Mouse (Mus musculus) CH12.LX (cell line): ENCODE measurements around the gene Asic2.

Experiments used
- CHD2 ChIP-seq: IDR thresholded peaks from 2 replicates; pipeline ENCODE4 v1.6.1; 2011; ENCODE audit warnings: low read length, improper control_type of control experiment
- CTCF ChIP-seq, 2 experiments: IDR thresholded peaks in 1 of 2; conservative IDR thresholded peaks in 1 of 2; 2 replicates each; pipeline ENCODE4 v1.5.1; 2011 to 2012; ENCODE audit warnings: low read depth in 2 of 2, low read length in 2 of 2, improper control_type of control experiment in 1 of 2, inconsistent platforms in 1 of 2, mild to moderate bottlenecking in 1 of 2, moderate library complexity in 1 of 2
- E2F4 ChIP-seq: IDR thresholded peaks from 2 replicates; pipeline ENCODE4 v1.6.1; 2011; ENCODE audit warnings: low read depth, low read length, improper control_type of control experiment; ENCODE audit not compliant: insufficient replicate concordance
- ELF1 ChIP-seq: IDR thresholded peaks from 2 replicates; pipeline ENCODE4 v1.6.1; 2014; ENCODE audit warnings: low read depth, mild to moderate bottlenecking, inconsistent platforms, low read length, improper control_type of control experiment
- EP300 ChIP-seq: IDR thresholded peaks from 2 replicates; pipeline ENCODE4 v1.6.1; 2011; ENCODE audit warnings: low read length, improper control_type of control experiment
- GABPA ChIP-seq: IDR thresholded peaks from 2 replicates; pipeline ENCODE4 v1.6.1; 2012; ENCODE audit warnings: low read depth, low read length, improper control_type of control experiment, inconsistent platforms; ENCODE audit not compliant: insufficient replicate concordance
- HCFC1 ChIP-seq: IDR thresholded peaks from 2 replicates; pipeline ENCODE4 v1.6.1; 2012; ENCODE audit warnings: low read depth, mild to moderate bottlenecking, inconsistent platforms, low read length, improper control_type of control experiment
- MAFK ChIP-seq: IDR thresholded peaks from 2 replicates; pipeline ENCODE4 v1.6.1; 2011; ENCODE audit warnings: low read length, improper control_type of control experiment; ENCODE audit not compliant: insufficient replicate concordance
- MXI1 ChIP-seq: IDR thresholded peaks from 2 replicates; pipeline ENCODE4 v1.6.1; 2011; ENCODE audit warnings: mild to moderate bottlenecking, low read depth, low read length, improper control_type of control experiment
- NRF1 ChIP-seq: IDR thresholded peaks from 2 replicates; pipeline ENCODE4 v1.6.1; 2014; ENCODE audit warnings: low read depth, mild to moderate bottlenecking, inconsistent platforms, low read length, improper control_type of control experiment, moderate library complexity
- POLR2A ChIP-seq: IDR thresholded peaks from 2 replicates; pipeline ENCODE4 v1.6.1; 2011; ENCODE audit warnings: low read depth, mild to moderate bottlenecking, improper control_type of control experiment, low read length
- RAD21 ChIP-seq: IDR thresholded peaks from 2 replicates; pipeline ENCODE4 v1.6.1; 2011; ENCODE audit warnings: low read depth, mild to moderate bottlenecking, low read length, improper control_type of control experiment, moderate library complexity
- SIN3A ChIP-seq: IDR thresholded peaks from 2 replicates; pipeline ENCODE4 v1.6.1; 2012; ENCODE audit warnings: low read length, improper control_type of control experiment, inconsistent platforms
- TCF12 ChIP-seq: IDR thresholded peaks from 2 replicates; pipeline ENCODE4 v1.6.1; 2014; ENCODE audit warnings: low read depth, mild to moderate bottlenecking, inconsistent platforms, low read length, improper control_type of control experiment

GRCm38 (mm10) chr11:81645549-81645948 lies 322.7 kb downstream of the Asic2 start:
- TF ChIP-seq MAFK (no peak), RAD21 (peak; percentile 0), CHD2 (no peak), CTCF (conservative IDR thresholded peaks at IDR 0.05 in 1 of 2, IDR thresholded peaks at IDR 0.05 in 1 of 2; ENCODE audit: low read depth in 2 of 2, low read length in 2 of 2) (peak; percentile 19 to 41; a peak in 2 of 4 replicates), POLR2A (no peak), GABPA (no peak), NRF1 (no peak), SIN3A (no peak), E2F4 (no peak), MXI1 (no peak), EP300 (no peak), ELF1 (no peak), TCF12 (no peak), HCFC1 (no peak)
